Mouse (Mus musculus) liver, embryonic 16.5 days (tissue): ENCODE results near the gene Atp7b. TPM values are rescaled to one million over a fixed set of nuclear protein-coding genes. Genes with fewer than 3 reads are reported as not detected.

Experiments
- ATAC-seq: fragments of 200-750 bp; cut with Nextera tagmentation; 2 replicates; pipeline ENCODE4 v1.8.0; 2017; ENCODE audit warnings: low read depth, mild to moderate bottlenecking, moderate number of reproducible peaks, moderate library complexity
- H3K27ac ChIP-seq: fragments of 300-500 bp; sonication (generic); 2 replicates; pipeline ENCODE4 v1.5.1; 2014; ENCODE audit warnings: mild to moderate bottlenecking, low read length
- H3K27me3 ChIP-seq: fragments of 300-500 bp; sonication (generic); 2 replicates; pipeline ENCODE4 v1.6.1; 2014; ENCODE audit warnings: low read depth, low read length, mixed read lengths; ENCODE audit not compliant: control insufficient read depth, insufficient read depth
- H3K36me3 ChIP-seq: fragments of 300-500 bp; sonication (generic); 2 replicates; pipeline ENCODE4 v1.6.1; 2014; ENCODE audit warnings: mild to moderate bottlenecking; ENCODE audit not compliant: control insufficient read depth, insufficient read depth
- H3K4me1 ChIP-seq: fragments of 300-500 bp; sonication (generic); 2 replicates; pipeline ENCODE4 v1.6.1; 2014; ENCODE audit warnings: low read depth, low read length, mixed read lengths; ENCODE audit not compliant: control insufficient read depth
- H3K4me2 ChIP-seq: fragments of 300-500 bp; sonication (generic); 2 replicates; pipeline ENCODE4 v1.6.1; 2014; ENCODE audit warnings: low read depth, low read length, mixed read lengths
- H3K4me3 ChIP-seq: fragments of 300-500 bp; sonication (generic); 2 replicates; pipeline ENCODE4 v1.5.1; 2014; ENCODE audit warnings: low read depth, mild to moderate bottlenecking, low read length
- H3K9ac ChIP-seq: fragments of 300-500 bp; sonication (generic); 2 replicates; pipeline ENCODE4 v1.6.1; 2014; ENCODE audit warnings: low read depth, low read length
- H3K9me3 ChIP-seq: fragments of 300-500 bp; sonication (generic); replicated peaks from 2 replicates; pipeline ENCODE4 v1.6.1; 2016; ENCODE audit warnings: low read length; ENCODE audit not compliant: control insufficient read depth
- WGBS: fragments of 180-500 bp; shearing (Covaris S2); extraction: QIAGEN DNeasy Blood & Tissue Kit; methylation state at CpG from one replicate; pipeline ENCODE4 v1.1.7; 2014; ENCODE audit not compliant: insufficient replicate concordance; 5-methylcytosine and 5-hydroxymethylcytosine counted together
- polyA plus RNA-seq: library from polyadenylated mRNA; unstranded; fragments of >200 nt; fragmentation: Nextera tagmentation; extraction: Ambion mirVana; gene quantifications from 2 replicates; pipeline ENCODE4 v1.2.1, GENCODE M21; 2015

Gene Atp7b
- polyA plus RNA-seq, 1 experiment from 2014 or later = 14.1 TPM

- no peak overlapping the region for H3K4me3 ChIP-seq
- no peak overlapping the region for H3K9ac ChIP-seq
- H3K4me1 ChIP-seq = peaks cover 7% of the 10 kb centered on the region; the same call in 1 of the 2 replicates
- 0 out of 2 replicates have a peak overlapping the region, but pooled peaks have one; percentile 32 for H3K4me2 ChIP-seq
- H3K9me3 ChIP-seq = no peaks in the 10 kb centered on the region
- peak; percentile 85 for ATAC-seq
- no peaks in the 10 kb centered on the region; the same call in 1 of the 2 replicates for H3K36me3 ChIP-seq
- H3K27ac ChIP-seq = peak overlapping the region; percentile 59
- H3K27me3 ChIP-seq = no peaks in the 10 kb centered on the region
- 70% methylated on average over 7 of the region's 7 CpGs for WGBS
These were observed 23.1 kb downstream of the Atp7b start for GRCm38 (mm10) chr8:22037022-22037421.

- H3K9me3 ChIP-seq = no peaks in the 10 kb centered on the region
These were observed 24.0 kb downstream of the Atp7b start for GRCm38 (mm10) chr8:22036137-22036536.

DNA sequence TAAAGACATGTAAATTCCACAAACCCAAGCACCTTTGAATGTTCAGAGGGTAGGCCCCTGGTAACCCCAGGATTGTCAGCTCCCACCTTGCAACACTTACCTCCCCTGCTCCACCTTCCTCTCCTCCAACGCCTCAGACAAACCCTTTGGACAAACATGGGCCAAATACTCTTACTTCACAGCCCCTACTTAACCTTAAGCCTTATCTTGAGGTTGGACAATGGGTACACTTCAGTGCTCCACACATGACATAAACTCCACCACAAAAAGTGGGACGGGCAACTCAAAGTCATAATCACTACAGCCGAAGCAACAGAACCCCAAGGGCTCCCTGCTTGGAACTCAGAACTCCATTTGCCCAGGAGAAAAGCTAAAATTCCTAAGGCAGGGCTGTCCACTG is 29.1 kb downstream of the Atp7b start:
- no peak for ATAC-seq
- peaks cover 16% of the 10 kb centered on the region for H3K36me3 ChIP-seq
- no peak overlapping the region for H3K4me3 ChIP-seq
- H3K27me3 ChIP-seq = no peaks in the 10 kb centered on the region
- H3K9me3 ChIP-seq = no peaks in the 10 kb centered on the region
- no peak overlapping the region for H3K9ac ChIP-seq
- H3K4me1 ChIP-seq = no peaks in the 10 kb centered on the region
- no peak overlapping the region for H3K27ac ChIP-seq
- WGBS = 72% methylated on average over 3 of the region's 3 CpGs
- no peak overlapping the region for H3K4me2 ChIP-seq

More at GRCm38 (mm10) chr8:22036137-22036536, 24.0 kb downstream of the Atp7b start:
- 85% methylated on average over 9 of the region's 9 CpGs for WGBS
- H3K36me3 ChIP-seq = no peaks in the 10 kb centered on the region; the same call in 1 of the 2 replicates
- H3K4me3 ChIP-seq = no peak overlapping the region
- ATAC-seq = no peak
- H3K4me2 ChIP-seq = no peak overlapping the region
- H3K27me3 ChIP-seq = no peaks in the 10 kb centered on the region
- peaks cover 7% of the 10 kb centered on the region; the same call in 1 of the 2 replicates for H3K4me1 ChIP-seq
- no peak overlapping the region for H3K27ac ChIP-seq
- H3K9ac ChIP-seq = no peak overlapping the region

DNA sequence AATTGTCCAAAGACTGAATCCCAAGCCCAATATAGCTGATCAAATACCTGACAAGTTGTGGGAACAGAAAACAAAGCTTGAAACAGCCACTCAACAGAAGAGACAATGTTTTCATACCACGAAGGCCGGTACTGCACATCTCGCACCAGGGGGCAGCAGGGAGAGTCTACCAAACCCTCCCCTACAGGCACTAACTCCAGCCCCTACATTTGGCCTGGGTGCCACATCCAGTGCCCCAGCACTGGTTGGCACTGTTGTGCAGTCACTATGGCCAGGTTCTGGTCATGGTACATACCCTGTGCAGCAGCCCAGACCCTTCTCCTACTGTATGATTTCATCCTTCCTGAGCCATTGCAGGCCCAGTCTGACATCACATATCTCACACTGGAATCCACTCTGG is 31.1 kb downstream of the Atp7b start:
- Histone ChIP-seq H3K27me3 (no peaks in the 10 kb centered on the region), H3K4me2 (no peak overlapping the region), H3K9me3 (no peaks in the 10 kb centered on the region), H3K27ac (no peak overlapping the region), H3K36me3 (peaks cover 17% of the 10 kb centered on the region), H3K4me1 (no peaks in the 10 kb centered on the region), H3K9ac (no peak overlapping the region), H3K4me3 (no peak overlapping the region)
- 78% methylated on average over 3 of the region's 3 CpGs for WGBS
- ATAC-seq = no peak

GRCm38 (mm10) chr8:22025241-22025640 is 34.9 kb downstream of the Atp7b start:
- peaks cover 18% of the 10 kb centered on the region for H3K36me3 ChIP-seq
- 58% methylated on average over 4 of the region's 4 CpGs for WGBS

GRCm38 (mm10) chr8:22022244-22022643 is 37.9 kb downstream of the Atp7b start:
- ATAC-seq = no peak
- H3K36me3 ChIP-seq = peaks cover 8% of the 10 kb centered on the region
- 54% methylated on average over 7 of the region's 7 CpGs for WGBS

More at GRCm38 (mm10) chr8:22025241-22025640, 34.9 kb downstream of the Atp7b start:
- Histone ChIP-seq H3K27me3 (no peaks in the 10 kb centered on the region), H3K4me1 (no peaks in the 10 kb centered on the region), H3K27ac (no peak overlapping the region), H3K9me3 (no peaks in the 10 kb centered on the region), H3K4me3 (no peak overlapping the region), H3K9ac (no peak overlapping the region), H3K4me2 (no peak overlapping the region)
- no peak for ATAC-seq

DNA sequence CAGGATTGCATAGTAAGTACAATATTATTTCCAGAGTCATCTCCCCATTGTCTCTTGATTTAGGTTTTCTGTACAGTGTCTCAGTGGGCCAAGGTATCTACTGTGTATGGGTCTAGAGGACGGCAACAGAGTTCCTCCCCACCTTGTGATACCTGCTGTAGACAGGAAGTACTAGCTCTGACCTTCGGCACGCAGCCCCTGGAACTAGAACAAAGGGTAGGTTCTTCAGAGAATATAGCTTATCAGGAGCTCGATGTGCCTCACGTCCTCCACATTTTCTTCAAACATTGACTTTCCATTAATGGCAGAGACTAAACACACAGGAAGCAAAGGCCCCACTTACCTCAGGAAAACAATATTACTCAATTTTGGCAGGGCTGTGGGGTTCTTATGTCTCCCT is 40.6 kb downstream of the Atp7b start:
- no peak overlapping the region for H3K27ac ChIP-seq
- peaks cover 4% of the 10 kb centered on the region; the same call in 1 of the 2 replicates for H3K36me3 ChIP-seq
- H3K27me3 ChIP-seq = no peaks in the 10 kb centered on the region
- H3K9me3 ChIP-seq = no peaks in the 10 kb centered on the region
- no peak overlapping the region for H3K4me2 ChIP-seq
- 72% methylated on average over 5 of the region's 5 CpGs for WGBS
- no peak overlapping the region for H3K4me3 ChIP-seq
- peak; percentile 9; the same call in 1 of the 2 replicates for ATAC-seq
- no peak overlapping the region for H3K9ac ChIP-seq
- no peaks in the 10 kb centered on the region for H3K4me1 ChIP-seq

More at GRCm38 (mm10) chr8:22022244-22022643, 37.9 kb downstream of the Atp7b start:
- Histone ChIP-seq H3K4me1 (no peaks in the 10 kb centered on the region), H3K27me3 (no peaks in the 10 kb centered on the region), H3K9me3 (no peaks in the 10 kb centered on the region), H3K9ac (no peak overlapping the region), H3K27ac (no peak overlapping the region), H3K4me2 (no peak overlapping the region), H3K4me3 (no peak overlapping the region)

GRCm38 (mm10) chr8:22017731-22018130 is 42.4 kb downstream of the Atp7b start:
- Histone ChIP-seq H3K9ac (no peak overlapping the region), H3K27me3 (no peaks in the 10 kb centered on the region), H3K9me3 (no peaks in the 10 kb centered on the region), H3K27ac (no peak overlapping the region), H3K36me3 (peaks cover 9% of the 10 kb centered on the region; the same call in 1 of the 2 replicates), H3K4me1 (no peaks in the 10 kb centered on the region), H3K4me3 (no peak overlapping the region), H3K4me2 (no peak overlapping the region)
- no peak for ATAC-seq
- WGBS = 80% methylated on average over 7 of the region's 7 CpGs

DNA sequence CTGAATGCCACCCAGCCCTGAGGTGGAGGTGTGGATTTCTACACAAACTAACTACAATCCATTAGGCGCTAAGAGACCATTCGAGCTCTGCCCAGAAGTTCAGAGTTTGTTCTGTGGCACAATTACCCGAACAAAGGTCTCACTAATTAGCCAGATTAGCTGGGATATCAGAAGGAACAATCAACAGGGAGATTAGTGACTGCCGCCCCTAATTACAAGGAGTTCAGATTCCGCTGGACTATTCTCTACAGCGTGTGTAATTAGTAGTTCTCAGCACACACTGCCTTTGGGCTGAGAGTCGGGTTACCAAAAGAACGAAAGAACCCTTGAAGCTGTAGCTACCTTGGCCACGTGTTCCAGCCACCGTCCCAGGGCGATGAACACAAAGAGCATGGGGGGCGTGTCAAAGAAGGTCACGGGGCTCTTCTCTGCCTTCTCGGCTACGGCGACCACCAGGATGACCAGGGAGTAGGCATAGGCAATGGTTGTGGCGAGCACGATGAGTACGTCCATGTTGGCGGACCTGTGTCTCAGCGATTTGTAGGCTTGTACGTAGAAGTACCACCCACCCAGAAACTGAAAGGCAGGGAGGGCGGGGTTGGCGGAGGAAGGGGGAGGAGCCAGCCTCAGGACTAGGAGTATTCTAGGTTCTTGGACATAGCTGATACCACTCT is 46.9 kb downstream of the Atp7b start:
- no peak for ATAC-seq
- no peak overlapping the region for H3K27ac ChIP-seq
- H3K9me3 ChIP-seq = no peaks in the 10 kb centered on the region
- H3K4me2 ChIP-seq = no peak overlapping the region
- peaks cover 17% of the 10 kb centered on the region; the same call in 1 of the 2 replicates for H3K36me3 ChIP-seq
- H3K4me1 ChIP-seq = no peaks in the 10 kb centered on the region
- H3K27me3 ChIP-seq = no peaks in the 10 kb centered on the region
- no peak overlapping the region for H3K9ac ChIP-seq
- WGBS = 73% methylated on average over 24 of the region's 24 CpGs
- no peak overlapping the region for H3K4me3 ChIP-seq
